Mouse (Mus musculus): ENCODE measurements at regions not wholly inside any gene's neighbourhood (a gene's known extent, or its start where the extent isn't known, plus 50 kb on each side); places are given as distances from the start of the nearest gene placed in this dataset.

DNA sequence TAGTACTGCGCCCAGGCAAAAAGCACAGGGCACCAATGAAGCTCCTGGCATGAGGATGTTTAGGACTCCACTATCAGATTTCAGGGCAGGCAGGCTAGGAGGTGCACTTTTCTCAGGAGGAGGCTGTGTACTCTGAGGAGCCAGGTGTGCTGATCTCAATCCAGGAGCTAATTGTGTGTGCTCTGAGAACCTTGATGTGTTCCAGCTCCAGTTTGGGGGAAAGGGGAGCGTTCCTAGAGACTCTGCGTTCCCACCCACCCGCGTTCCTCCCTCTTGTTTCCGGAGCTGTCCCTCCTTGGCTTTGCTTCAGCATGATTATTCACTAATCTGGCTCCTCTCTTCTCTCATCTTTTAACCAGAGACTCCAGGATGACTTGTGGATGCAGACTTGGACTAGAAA lies 195.2 kb downstream of the Icos start:
- DNase-seq (ENCODE audit: low read depth, low spot score): no peak

DNA sequence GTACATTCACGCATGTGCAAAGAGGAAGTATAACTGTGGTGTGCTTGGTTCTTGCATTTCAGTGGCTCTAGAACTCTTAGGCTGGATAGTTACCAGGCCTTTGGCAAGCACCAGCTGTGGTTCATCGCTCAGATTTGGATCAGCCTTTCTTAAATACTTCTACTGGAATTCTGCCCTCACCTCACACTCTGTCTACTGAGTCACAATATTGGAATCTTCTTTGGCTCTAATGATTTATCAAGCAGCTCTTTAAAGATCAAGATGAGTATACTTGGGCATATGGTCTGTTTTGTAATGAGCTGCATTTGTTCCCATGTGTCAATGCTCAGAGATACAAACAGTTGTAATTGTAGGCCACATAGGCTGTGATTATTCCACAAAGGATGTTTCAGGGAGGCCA lies 197.5 kb downstream of the Icos start:
- DNase-seq (ENCODE audit: low read depth, low spot score): no peak

DNA sequence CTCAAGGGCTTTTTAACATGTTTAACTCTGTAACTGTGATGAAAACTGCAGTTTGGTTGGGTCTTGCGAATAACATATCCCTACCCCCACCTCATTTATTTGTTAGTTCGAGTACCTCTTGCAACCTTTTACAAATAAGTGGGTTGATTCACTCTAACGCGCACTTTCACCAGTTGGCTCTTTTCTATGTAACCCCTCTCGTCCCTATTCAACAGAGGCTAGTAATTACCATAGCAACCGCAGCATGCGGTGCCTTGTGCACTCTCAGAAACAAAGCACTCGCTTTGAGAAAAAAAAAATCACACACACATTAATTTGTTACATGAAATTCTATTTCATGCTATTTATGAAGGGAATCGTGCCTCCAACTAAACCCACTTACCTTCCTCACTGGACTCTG lies 201.7 kb downstream of the Icos start:
- no peak for DNase-seq (ENCODE audit: low read depth, low spot score)

GRCm38 (mm10) chr1:61181099-61181821 lies 203.5 kb downstream of the Icos start:
- peak; percentile 4 for DNase-seq (ENCODE audit: low read depth, low spot score)

- no peak for DNase-seq (ENCODE audit: low read depth, low spot score)
Measured at GRCm38 (mm10) chr1:61187381-61188100, 209.8 kb downstream of the Icos start.

DNA sequence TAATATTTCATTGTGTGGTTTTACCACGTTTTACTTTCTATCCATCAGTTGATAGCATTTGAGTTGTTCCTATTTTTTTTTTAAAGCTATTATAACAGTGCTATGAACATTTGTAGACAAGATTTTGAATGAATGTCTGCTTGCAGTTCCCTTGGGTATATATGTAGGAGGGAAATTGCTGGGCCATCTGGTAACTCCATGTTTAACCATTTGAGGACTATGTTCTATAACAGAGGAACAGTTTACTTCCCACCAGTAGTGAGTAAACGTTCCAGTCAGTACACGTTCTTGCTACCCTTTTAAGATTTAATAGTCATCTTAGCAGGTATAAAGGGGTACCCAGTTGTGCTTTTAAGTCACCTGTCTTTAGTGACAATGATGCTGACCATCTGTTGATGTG lies 213.2 kb downstream of the Icos start:
- DNase-seq (ENCODE audit: low read depth, low spot score): no peak

GRCm38 (mm10) chr1:61198549-61199062 lies 220.9 kb downstream of the Icos start:
- no peak for DNase-seq (ENCODE audit: low read depth, low spot score)

DNA sequence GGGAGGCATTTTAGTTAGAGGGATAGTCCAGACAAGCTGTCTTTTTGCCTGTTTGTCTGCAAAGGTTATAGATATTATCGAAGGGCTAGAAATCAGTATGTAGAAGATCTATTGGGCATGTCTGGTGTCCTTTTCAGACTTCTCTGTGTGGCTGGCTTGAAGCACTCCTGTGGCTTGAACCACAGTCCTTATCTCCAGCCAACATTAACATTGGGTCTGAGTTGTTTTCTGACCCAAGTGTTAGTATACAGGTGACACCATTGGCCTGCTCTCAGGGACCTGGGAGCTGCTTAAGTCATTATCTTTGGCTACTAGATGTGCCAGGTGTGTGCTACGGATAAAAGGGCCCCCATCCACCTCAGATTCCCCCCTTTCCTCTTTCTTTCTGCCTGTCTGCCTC lies 223.3 kb downstream of the Icos start:
- DNase-seq (ENCODE audit: low read depth, low spot score): no peak

- DNase-seq (ENCODE audit: low read depth, low spot score): no peak
Measured at GRCm38 (mm10) chr1:61202079-61202478, 224.4 kb downstream of the Icos start.

DNA sequence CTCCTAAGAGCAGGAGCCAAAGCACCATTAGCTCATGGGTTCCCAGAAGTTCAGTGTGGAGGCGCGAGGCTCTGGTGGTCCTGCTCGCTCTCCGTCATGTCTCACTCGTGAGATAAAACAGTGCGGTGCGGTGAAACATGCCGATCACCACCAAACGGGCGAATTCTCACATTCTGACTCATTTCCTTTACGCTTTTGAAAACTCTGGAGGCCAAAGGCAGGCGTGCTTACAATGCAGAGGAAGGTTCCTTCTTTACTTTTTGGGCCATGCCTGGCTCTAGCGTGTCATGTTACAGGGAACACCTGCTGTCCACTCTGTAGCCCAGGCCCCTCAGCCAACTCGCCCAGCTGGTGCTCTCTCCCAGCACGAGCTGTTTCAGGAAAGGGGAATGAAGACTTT lies 225.4 kb downstream of the Icos start:
- DNase-seq (ENCODE audit: low read depth, low spot score): no peak

GRCm38 (mm10) chr1:61203612-61204011 lies 225.9 kb downstream of the Icos start:
- no peak for DNase-seq (ENCODE audit: low read depth, low spot score)

DNA sequence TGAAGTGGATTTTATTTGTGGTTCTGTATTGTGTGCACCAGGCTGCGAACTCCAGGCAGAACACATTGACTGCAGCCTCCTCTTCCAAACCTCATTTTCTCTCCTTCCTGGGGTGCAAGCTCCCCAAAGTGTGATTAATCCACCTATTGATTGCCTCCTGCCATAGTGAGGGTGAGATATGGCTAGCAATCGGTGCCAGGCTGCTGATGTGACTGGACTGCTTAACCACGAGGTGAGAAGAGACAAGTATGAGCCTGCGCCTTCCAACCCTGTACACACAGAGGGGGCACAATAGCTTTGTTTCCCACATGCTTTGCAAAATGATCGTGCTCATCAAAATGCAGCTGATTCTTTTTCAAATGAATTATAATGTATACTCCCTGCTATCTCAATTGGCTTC lies 227.4 kb downstream of the Icos start:
- DNase-seq (ENCODE audit: low read depth, low spot score): no peak

GRCm38 (mm10) chr1:61206861-61207380 lies 229.2 kb downstream of the Icos start:
- DNase-seq (ENCODE audit: low read depth, low spot score): no peak

DNA sequence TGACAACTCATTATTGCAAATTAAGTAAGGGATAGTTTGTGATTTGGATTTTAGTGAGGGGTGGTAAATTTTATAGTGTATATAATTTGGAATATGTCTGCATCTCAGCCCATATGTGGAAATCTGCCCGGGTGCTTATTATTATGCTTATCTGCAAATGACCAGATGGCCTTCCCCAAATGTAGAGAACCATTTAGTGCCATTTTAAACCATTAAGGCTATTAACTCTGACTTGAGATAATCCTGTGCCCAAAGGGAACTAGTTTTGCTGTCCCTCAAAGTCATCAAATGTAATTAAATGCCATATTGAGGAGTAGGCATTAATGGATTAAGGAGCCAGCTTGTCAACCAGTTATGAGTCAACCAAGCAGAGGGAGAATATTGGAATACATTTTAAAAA lies 230.7 kb downstream of the Icos start:
- no peak for DNase-seq (ENCODE audit: low read depth, low spot score)

GRCm38 (mm10) chr1:61221131-61221530 lies 243.4 kb downstream of the Icos start:
- DNase-seq (ENCODE audit: low read depth, low spot score): no peak

- no peak for DNase-seq (ENCODE audit: low read depth, low spot score)
Measured at GRCm38 (mm10) chr1:61228942-61229341, 251.2 kb downstream of the Icos start.

DNA sequence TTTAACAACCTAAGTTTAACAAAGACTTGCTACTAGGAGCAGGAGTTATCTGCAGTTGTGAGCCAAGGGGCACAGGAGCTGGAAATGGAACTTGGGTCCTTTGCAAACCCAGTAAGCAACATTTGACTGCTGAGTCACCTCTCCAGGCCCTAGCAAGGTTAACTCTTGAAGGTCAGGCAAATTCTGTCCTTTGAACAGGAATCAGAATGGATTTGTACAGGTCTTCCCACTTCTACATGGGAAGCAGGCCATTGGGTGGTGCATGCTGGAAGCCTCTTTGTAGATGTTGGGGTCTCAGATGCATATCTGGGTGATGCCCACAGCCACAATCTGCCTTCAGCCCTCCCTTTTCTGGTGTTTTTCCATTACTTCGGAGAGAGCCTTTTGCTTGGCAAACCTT lies 255.3 kb downstream of the Icos start:
- DNase-seq (ENCODE audit: low read depth, low spot score): no peak

DNA sequence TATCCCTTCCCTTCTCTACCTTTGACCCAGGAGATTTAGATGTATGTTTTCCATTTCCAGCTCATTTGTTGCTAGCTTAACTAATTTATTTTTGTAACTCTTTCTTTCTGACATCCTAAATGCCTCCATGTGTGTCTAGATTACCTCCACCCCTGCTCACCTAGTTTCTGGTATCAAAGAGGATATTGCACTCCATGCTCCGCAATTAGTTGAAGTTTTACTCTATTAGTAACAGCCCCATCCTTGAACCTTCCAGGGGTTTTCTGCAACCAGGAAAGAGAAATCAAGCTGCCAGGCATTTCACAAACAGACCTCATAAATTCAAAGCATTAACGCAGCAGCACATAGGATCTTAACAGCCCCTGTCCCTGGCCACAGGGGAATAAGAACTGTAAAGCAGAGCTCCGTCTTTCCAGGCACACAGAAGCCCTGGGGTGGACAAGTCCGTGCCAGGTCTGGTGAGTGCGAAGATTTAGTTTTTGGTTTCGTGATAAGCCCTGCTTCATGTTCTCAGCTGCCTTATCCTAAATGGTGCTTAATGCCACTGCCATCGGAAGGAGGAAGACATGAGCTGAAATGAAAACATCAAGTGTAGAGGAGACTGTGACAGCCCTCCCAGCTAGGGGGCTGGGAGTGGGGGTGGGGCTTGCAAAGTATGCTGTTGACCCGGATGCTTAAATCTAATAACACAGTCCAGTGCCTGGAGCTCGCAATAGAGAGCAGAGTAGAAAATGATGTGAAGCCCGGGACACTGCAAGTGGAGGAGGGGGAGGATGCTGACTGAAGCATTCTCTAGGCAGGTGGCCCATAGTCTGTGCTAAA lies 256.0 kb downstream of the Icos start:
- no peak for DNase-seq (ENCODE audit: low read depth, low spot score)

- no peak for DNase-seq (ENCODE audit: low read depth, low spot score)
Measured at GRCm38 (mm10) chr1:61234298-61234682, 256.6 kb downstream of the Icos start.

GRCm38 (mm10) chr1:61236511-61236910 lies 258.8 kb downstream of the Icos start:
- no peak for DNase-seq (ENCODE audit: low read depth, low spot score)

DNA sequence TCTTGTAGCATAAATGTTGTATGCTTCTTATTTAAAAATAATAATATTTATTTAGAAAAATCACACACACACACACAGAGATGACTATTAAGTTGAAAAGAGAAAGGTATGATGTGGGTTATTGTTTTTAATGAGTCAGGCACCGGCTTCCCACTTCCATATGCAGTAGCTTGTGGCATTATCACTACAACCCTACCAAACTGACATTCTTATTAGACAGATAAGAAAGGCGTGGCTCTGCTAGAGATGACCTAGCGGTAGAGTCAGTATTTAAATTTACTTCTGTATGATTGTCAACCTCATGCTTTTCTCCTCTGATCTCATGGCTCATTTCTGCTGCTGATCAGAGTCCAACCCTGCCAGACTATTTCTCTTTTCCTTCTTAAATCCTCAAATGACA lies 260.9 kb downstream of the Icos start:
- no peak for DNase-seq (ENCODE audit: low read depth, low spot score)

- no peak for DNase-seq (ENCODE audit: low read depth, low spot score)
Measured at GRCm38 (mm10) chr1:61257561-61257960, 279.8 kb downstream of the Icos start.

All from c-Kit-negative CD71-positive TER-119-positive erythroid progenitor cells, embryonic 14.5 days (primary cell).